Mouse (Mus musculus) kidney, postnatal 25 days (tissue): ENCODE measurements around the gene Arfip2.

Experiments
- DNase-seq, 2 experiments: peaks; one replicate each; pipeline ENCODE4 v3.0.0; 2021; ENCODE audit warnings: mixed read lengths in 2 of 2

The Arfip2 gene

DNA sequence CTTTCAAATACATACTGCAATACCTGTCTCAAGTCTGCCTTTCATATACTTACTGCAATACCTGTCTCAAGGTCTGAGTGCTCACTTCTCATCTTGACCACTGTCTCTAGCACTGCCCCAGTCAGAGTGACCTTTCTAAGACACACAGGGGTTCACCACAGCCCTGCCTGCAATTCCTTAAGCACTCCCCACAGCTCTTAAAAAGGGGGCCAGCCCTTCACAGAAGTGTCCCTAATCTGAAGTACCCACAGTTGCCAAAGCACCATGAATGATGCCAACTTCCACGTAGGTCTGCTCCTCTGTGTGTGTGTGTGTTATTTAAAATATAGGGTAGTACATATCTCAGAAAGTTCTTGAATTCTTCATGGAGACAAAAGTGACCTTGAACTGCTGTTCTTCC, 28.4 kb downstream of the Arfip2 start:
- no peak for DNase-seq

GRCm38 (mm10) chr7:105608467-105608866, 31.7 kb downstream of the Arfip2 start:
- DNase-seq = no peak

- DNase-seq = peak; percentile 95 to 96
Observed at GRCm38 (mm10) chr7:105602860-105603623, 37.2 kb downstream of the Arfip2 start.

GRCm38 (mm10) chr7:105590097-105590496, 50.1 kb downstream of the Arfip2 start:
- no peak for DNase-seq

DNA sequence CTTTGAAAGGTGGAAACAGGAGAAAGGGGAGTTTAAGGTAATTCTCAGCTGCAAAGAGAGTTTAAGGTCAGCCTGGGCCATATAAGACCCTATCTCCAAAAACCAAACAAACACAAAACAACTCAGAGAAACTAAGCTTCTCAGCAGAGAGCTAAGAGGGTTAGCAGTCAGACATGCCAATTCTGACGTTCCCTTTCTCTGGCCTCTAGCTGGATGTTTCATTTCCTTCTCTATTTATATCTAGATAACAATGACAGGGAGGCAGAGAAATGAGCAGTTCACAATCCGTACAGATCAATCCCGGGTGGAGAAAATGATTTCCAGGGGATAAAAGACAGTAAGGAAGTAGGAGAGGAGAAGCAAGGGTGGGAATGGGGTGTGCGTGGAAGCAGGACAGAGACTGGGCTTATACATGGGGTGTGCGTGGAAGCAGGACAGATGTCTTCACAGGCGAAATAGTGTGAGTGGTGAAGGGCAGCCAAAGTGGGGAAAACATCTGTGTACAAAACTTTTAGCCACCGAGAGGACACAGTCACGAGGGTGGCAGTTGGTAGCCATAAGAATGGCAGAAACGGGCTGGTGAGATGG, 51.8 kb downstream of the Arfip2 start:
- no peak for DNase-seq
